Mouse (Mus musculus): ENCODE results near the gene S1pr3.

S1pr3 gene

DNA sequence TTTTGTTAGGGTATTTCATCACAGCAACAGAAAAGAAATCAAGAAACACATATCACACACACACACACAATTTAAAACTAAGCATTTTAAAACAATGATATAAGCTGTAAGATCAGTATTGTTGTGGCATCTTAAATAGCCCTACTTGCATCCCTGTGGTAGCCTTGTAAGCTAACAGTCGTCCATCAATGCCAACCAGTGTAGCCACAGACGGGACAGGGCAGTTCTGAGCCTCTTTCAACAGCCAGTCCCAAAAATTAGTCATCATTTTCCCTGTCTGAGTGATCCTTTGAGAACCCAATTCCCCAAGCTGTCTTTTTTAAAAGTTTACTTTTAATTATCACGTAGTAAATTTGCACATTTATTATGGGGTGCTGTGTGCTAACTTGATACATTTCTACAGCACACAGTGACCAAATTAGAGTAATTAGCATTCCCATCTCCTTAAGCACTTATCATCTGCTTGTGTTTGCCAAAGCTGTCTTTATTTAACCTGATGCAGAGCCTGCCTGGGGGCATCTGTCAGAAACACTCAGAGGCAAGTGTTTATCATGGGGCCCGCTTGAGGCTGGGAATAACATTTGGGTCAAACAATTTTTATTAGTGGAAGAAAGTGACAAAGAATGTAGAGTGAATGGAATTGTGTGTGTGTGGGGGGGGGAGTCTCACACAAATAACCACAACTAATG is 47.9 kb downstream of the S1pr3 start:
- DNase-seq (ENCODE audit: low spot score), result no peak

DNA sequence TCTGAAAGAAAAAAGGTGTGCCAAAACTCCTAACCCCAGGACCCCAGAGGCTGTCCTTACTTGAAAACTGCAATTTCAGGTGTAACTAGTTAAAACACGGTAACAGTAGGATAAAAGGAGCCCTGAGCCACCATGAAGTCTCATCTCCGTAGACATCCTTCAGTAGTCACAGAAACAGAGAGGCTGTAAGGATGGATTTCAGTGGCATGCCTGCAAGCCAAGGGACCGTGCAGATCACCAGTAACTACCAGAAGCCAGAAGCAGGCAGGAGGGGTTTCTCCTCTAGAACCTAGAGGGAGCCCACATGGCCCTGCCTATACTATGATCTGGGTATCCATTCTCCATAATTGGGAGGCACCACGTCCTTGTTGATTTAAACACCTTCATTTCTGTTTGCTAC is 55.9 kb downstream of the S1pr3 start:
- no peak for DNase-seq (ENCODE audit: low spot score)

DNA sequence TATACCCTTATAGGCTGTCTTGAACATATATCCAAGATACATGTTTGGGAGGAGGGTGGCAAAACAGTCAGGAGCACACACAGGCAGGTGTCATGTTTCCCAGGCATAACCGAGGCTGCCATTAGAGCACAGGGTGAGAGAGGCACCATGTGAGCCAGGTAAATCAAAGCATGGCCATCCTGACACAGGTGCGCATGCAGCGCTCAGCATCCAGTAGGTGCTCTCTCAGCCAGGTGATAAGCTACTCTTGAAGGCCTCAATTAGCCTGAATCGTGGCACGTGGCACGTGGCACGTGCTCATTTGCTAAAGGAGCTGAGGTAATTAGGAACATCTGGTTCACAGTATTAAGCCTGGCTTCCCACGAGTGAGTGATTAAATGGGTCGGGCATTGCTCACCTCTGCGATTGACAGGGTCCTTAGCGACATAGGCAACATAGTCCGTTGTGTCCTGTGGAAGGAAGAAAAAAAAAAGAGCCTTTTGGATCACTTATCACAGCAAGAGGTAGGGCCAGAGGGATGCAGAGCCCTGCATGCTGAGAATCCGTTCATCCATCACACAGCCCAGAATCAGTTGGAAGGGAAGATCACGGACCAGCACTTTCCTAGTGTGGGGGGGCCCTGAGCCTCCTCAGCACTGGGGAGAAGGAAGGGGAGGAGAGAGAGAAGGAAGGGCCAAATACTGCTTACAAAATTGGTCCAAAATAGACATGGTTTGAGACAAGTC is 57.8 kb downstream of the S1pr3 start:
- DNase-seq (ENCODE audit: low spot score), result no peak

DNA sequence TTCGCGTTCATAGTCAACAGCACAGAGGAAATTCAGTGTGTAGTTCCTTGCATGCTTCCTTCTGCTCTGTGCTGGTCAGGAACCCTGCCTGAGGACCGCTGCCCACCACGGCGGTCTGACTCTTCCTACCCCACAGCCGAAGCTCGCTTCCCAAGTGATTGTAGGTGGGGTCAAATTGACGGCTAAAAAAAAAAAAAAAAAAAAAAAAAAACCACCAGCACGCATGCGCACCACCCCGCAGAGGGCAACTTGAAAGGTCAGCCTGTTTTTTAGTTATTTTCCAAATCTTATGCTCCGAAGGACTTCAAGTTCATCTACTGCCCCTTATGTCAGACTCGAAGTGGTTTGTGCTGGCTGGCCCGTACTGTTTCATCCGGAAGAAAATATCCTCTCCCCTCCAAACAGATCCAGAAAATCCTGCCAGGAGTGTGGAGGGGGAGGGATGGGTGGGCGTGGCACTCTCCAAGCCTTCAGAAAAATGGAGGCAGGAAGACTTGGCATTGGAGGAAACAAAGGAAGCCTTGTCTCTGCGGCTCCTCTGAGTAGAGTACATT is 60.3 kb downstream of the S1pr3 start:
- DNase-seq (ENCODE audit: low spot score), result no peak
